Mouse (Mus musculus) megakaryocyte-erythroid progenitor cell, adult 5 weeks (primary cell): Measurements from ENCODE around the gene Mettl26. TPM values are rescaled to one million over a fixed set of nuclear protein-coding genes. Genes with fewer than 3 reads are reported as not detected.

Experiments used
- polyA plus RNA-seq: library from polyadenylated mRNA; stranded (reverse); fragments of >175 nt; gene quantifications from 2 replicates; pipeline ENCODE4 v1.2.3, GENCODE M21; 2012

Mettl26 gene
- polyA plus RNA-seq, result 49.6 and 51.3 TPM in 2 replicates

GRCm38 (mm10) chr17:25874721-25875170 lies at the start of gene Mettl26:
Gene Mettl26, plus strand, starts transcription at chr17:25875074.

GRCm38 (mm10) chr17:25828712-25829557 lies 45.9 kb upstream of the Mettl26 start, which contains the start of gene Jmjd8:
Gene Jmjd8, plus strand, starts transcription at chr17:25828867.

GRCm38 (mm10) chr17:25833291-25833663 lies 41.6 kb upstream of the Mettl26 start, which contains the start of gene Stub1:
Gene Stub1, minus strand, starts transcription at chr17:25833404.

GRCm38 (mm10) chr17:25837076-25837410 lies 37.8 kb upstream of the Mettl26 start, which contains the start of gene Rhbdl1:
Gene Rhbdl1, minus strand, starts transcription at chr17:25837295.

GRCm38 (mm10) chr17:25841117-25841880 lies 33.6 kb upstream of the Mettl26 start, which contains the start of gene Gm20683:
Gene Gm20683, minus strand, starts transcription at chr17:25841763.

GRCm38 (mm10) chr17:25844396-25844901 lies 30.4 kb upstream of the Mettl26 start, which contains the start of gene Rhot2:
Gene Rhot2, minus strand, starts transcription at chr17:25844851.

GRCm38 (mm10) chr17:25860832-25861703 lies 13.8 kb upstream of the Mettl26 start, which contains the start of gene Wdr90:
Gene Wdr90, minus strand, starts transcription at chr17:25861501.

GRCm38 (mm10) chr17:25868601-25869191 lies 6.2 kb upstream of the Mettl26 start, which contains the start of gene Mcrip2:
Gene Mcrip2, minus strand, starts transcription at chr17:25868764.

GRCm38 (mm10) chr17:25880196-25880910 lies 5.5 kb downstream of the Mettl26 start, which contains the start of gene Wfikkn1:
Gene Wfikkn1, minus strand, starts transcription at chr17:25880858.

GRCm38 (mm10) chr17:25919144-25919785 lies 44.4 kb downstream of the Mettl26 start, which contains the start of gene Rab40c:
Gene Rab40c, minus strand, starts transcription at chr17:25919727.

Other genes with a start within 250 kb of the Mettl26 start
- gene Gng13, start 157.9 kb upstream of the Mettl26 start, polyA plus RNA-seq, result not detected in 2 replicates
- gene Chtf18, start 147.7 kb upstream of the Mettl26 start, polyA plus RNA-seq, result 62.0 and 75.4 TPM in 2 replicates
- gene Rpusd1, start 147.4 kb upstream of the Mettl26 start, polyA plus RNA-seq, result 29.2 and 34.8 TPM in 2 replicates
- 0.04 TPM in 1 of 2 replicates, not detected in the other for gene Mslnl, start 139.0 kb upstream of the Mettl26 start, polyA plus RNA-seq
- not detected in 2 replicates for gene Msln, start 120.7 kb upstream of the Mettl26 start, polyA plus RNA-seq
- gene Narfl, start 101.3 kb upstream of the Mettl26 start, polyA plus RNA-seq, result 19.6 and 19.7 TPM in 2 replicates
- 28.8 and 33.6 TPM in 2 replicates for gene Haghl, start 89.4 kb upstream of the Mettl26 start, polyA plus RNA-seq
- 0.11 TPM in 1 of 2 replicates, not detected in the other for gene Ccdc78, start 88.5 kb upstream of the Mettl26 start, polyA plus RNA-seq
- gene Fam173a, start 82.2 kb upstream of the Mettl26 start, polyA plus RNA-seq, result 40.2 and 41.6 TPM in 2 replicates
- gene AC134908.4, start 79.4 kb upstream of the Mettl26 start, polyA plus RNA-seq, result not detected in 2 replicates
- 132 and 135 TPM in 2 replicates for gene Metrn, start 77.9 kb upstream of the Mettl26 start, polyA plus RNA-seq
- gene Fbxl16, start 66.0 kb upstream of the Mettl26 start, polyA plus RNA-seq, result 0.12 and 0.13 TPM in 2 replicates
- 8.2 and 8.6 TPM in 2 replicates for gene Wdr24, start 51.4 kb upstream of the Mettl26 start, polyA plus RNA-seq
- 9.7 and 11.1 TPM in 2 replicates for gene Jmjd8, start 46.2 kb upstream of the Mettl26 start, polyA plus RNA-seq
- gene Stub1, start 41.7 kb upstream of the Mettl26 start, polyA plus RNA-seq, result 153 and 162 TPM in 2 replicates
- 2.0 and 2.5 TPM in 2 replicates for gene Rhbdl1, start 37.8 kb upstream of the Mettl26 start, polyA plus RNA-seq
- 9.8 and 11.1 TPM in 2 replicates for gene Gm20683, start 33.3 kb upstream of the Mettl26 start, polyA plus RNA-seq
- 116 and 144 TPM in 2 replicates for gene Rhot2, start 30.2 kb upstream of the Mettl26 start, polyA plus RNA-seq
- gene Wdr90, start 13.6 kb upstream of the Mettl26 start, polyA plus RNA-seq, result 25.5 and 31.2 TPM in 2 replicates
- gene Mcrip2, start 6.3 kb upstream of the Mettl26 start, polyA plus RNA-seq, result 137 and 165 TPM in 2 replicates
- gene Wfikkn1, start 5.8 kb downstream of the Mettl26 start, polyA plus RNA-seq, result 3.7 and 7.4 TPM in 2 replicates
- gene Rab40c, start 44.7 kb downstream of the Mettl26 start, polyA plus RNA-seq, result 11.1 and 12.9 TPM in 2 replicates
- 135 and 143 TPM in 2 replicates for gene Pigq, start 69.9 kb downstream of the Mettl26 start, polyA plus RNA-seq
- gene Nhlrc4, start 69.9 kb downstream of the Mettl26 start, polyA plus RNA-seq, result 0.50 TPM in 1 of 2 replicates, not detected in the other
- 0.02 and 0.04 TPM in 2 replicates for gene A930017K11Rik, start 77.5 kb downstream of the Mettl26 start, polyA plus RNA-seq
- gene Capn15, start 110.7 kb downstream of the Mettl26 start, polyA plus RNA-seq, result 46.0 and 55.2 TPM in 2 replicates
- 5.8 and 10.9 TPM in 2 replicates for gene Rab11fip3, start 194.5 kb downstream of the Mettl26 start, polyA plus RNA-seq
- gene Decr2, start 215.3 kb downstream of the Mettl26 start, polyA plus RNA-seq, result 0.79 and 1.8 TPM in 2 replicates
- 136 and 164 TPM in 2 replicates for gene Nme4, start 220.5 kb downstream of the Mettl26 start, polyA plus RNA-seq
- 14.6 and 15.2 TPM in 2 replicates for gene Tmem8, start 238.2 kb downstream of the Mettl26 start, polyA plus RNA-seq
- gene Mrpl28, start 248.4 kb downstream of the Mettl26 start, polyA plus RNA-seq, result 212 and 241 TPM in 2 replicates